Mouse (Mus musculus): Measurements from ENCODE around the gene Fmo2. TPM values are rescaled to one million over a fixed set of nuclear protein-coding genes. Genes with fewer than 3 reads are reported as not detected.

Fmo2 gene
- polyA plus RNA-seq, 1 experiment from 2014 or later: not detected

GRCm38 (mm10) chr1:162879595-162880369, 18.7 kb downstream of the Fmo2 start:
- peak; percentile 41 for DNase-seq (ENCODE audit: low spot score)
- no peaks in the 10 kb centered on the region for H3K9me3 ChIP-seq
- H3K36me3 ChIP-seq: no peaks in the 10 kb centered on the region
- no peaks in the 10 kb centered on the region for H3K4me1 ChIP-seq (replicated peaks)
- no peak overlapping the region for H3K27ac ChIP-seq
- H3K4me3 ChIP-seq: no peak overlapping the region
- no peaks in the 10 kb centered on the region for H3K27me3 ChIP-seq (ENCODE audit: insufficient read depth, poor library complexity, severe bottlenecking)
- 66% methylated on average over 11 of the region's 11 CpGs for WGBS

DNA sequence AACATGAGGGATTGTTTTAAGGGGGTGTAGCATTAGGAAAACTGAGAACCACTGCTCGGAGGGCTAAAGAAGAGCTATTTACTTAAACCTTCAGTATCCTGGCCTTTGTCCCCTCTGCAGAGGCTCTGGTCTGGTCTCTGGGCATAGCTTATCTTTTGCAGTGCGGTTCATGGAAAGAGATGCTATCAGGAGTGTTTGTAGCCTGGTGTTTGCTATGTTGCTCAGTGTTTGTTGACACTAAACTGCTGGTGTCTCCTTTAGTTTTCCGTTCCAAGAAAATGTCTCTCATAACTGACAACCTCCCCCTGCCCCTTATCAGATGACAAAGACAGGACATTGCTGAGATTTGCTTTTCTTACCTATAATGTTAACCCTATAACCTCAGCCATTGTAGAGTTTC, 23.4 kb downstream of the Fmo2 start:
- Histone ChIP-seq H3K4me1 (replicated peaks) (peaks cover 12% of the 10 kb centered on the region; the same call in 1 of the 2 replicates), H3K27ac (no peak overlapping the region), H3K27me3 (ENCODE audit: insufficient read depth, poor library complexity, severe bottlenecking) (no peaks in the 10 kb centered on the region), H3K36me3 (no peaks in the 10 kb centered on the region), H3K4me3 (no peak overlapping the region), H3K9me3 (no peaks in the 10 kb centered on the region)
- DNase-seq (ENCODE audit: low spot score): no peak
- 66% methylated on average over 3 of the region's 3 CpGs for WGBS

DNA sequence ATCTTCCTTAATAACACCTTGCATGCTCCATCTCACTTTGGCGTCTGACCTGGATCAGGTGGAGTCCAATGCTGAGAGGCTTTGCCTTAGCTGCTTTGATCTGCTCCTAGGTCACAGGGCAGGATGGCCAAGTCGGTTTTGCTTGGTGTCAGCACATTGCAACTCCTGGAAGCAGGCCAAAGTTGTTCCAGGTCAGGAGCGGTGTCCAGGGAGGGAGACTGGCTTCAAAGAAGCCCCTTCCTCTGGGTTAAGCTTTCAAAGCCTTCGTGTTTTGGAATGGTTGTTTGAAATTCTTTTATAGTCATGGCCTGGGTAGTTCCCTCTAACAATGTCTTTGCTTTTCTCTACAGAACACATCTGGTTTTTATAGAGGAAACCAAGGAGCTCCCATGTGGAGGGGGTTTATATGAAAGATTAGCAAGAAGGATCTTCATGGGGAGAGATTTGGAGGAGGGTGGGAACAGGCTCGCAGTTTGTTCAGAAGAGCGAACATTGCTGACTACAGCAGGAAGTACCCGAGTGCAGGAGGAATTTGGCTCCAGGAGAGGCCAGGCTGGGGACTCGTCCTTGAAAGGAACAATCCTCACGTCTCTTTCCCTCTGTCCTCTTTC, 26.7 kb downstream of the Fmo2 start:
- Histone ChIP-seq H3K4me1 (replicated peaks) (peaks cover 12% of the 10 kb centered on the region; the same call in 1 of the 2 replicates), H3K4me3 (no peak overlapping the region), H3K27me3 (ENCODE audit: insufficient read depth, poor library complexity, severe bottlenecking) (no peaks in the 10 kb centered on the region), H3K36me3 (no peaks in the 10 kb centered on the region), H3K27ac (0 out of 2 replicates have a peak overlapping the region, but pooled peaks have one; percentile 45), H3K9me3 (no peaks in the 10 kb centered on the region)
- 53% methylated on average over 9 of the region's 9 CpGs for WGBS
- peak; percentile 49 for DNase-seq (ENCODE audit: low spot score)

DNA sequence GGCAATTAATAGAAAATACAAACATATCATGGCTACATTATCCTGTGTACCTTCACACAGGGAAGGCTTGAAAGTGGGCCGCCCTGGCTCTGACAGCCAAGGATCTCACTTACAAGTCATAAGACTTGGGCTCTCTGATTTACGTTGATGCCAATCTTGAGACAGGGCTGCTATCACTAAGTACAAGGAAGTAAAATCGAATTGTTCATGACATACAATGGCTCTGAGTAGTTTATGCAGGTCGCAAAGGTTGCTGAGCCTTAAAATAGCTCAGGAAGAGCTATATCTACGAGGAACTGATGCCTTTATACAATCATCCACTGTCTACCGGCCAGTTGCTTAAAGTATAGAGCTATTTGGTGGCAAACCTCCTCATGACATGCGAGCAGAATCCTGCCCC, 27.5 kb downstream of the Fmo2 start:
- Histone ChIP-seq H3K36me3 (no peaks in the 10 kb centered on the region), H3K27ac (0 out of 2 replicates have a peak overlapping the region, but pooled peaks have one; percentile 35), H3K4me3 (no peak overlapping the region), H3K4me1 (replicated peaks) (peaks cover 12% of the 10 kb centered on the region; the same call in 1 of the 2 replicates), H3K27me3 (ENCODE audit: insufficient read depth, poor library complexity, severe bottlenecking) (no peaks in the 10 kb centered on the region), H3K9me3 (no peaks in the 10 kb centered on the region)
- DNase-seq (ENCODE audit: low spot score): no peak
- WGBS: 81% methylated on average over 7 of the region's 7 CpGs

GRCm38 (mm10) chr1:162867396-162867795, 31.1 kb downstream of the Fmo2 start:
- Histone ChIP-seq H3K36me3 (no peaks in the 10 kb centered on the region), H3K9me3 (no peaks in the 10 kb centered on the region), H3K4me3 (no peak overlapping the region), H3K4me1 (replicated peaks) (peaks cover 16% of the 10 kb centered on the region), H3K27ac (no peak overlapping the region), H3K27me3 (ENCODE audit: insufficient read depth, poor library complexity, severe bottlenecking) (no peaks in the 10 kb centered on the region)
- 85% methylated on average over 4 of the region's 4 CpGs for WGBS
- DNase-seq (ENCODE audit: low spot score): no peak

- H3K4me1 ChIP-seq (replicated peaks): peaks cover 11% of the 10 kb centered on the region
- H3K4me3 ChIP-seq: no peak within 1 kb of the TSS
- no peak for DNase-seq (ENCODE audit: low spot score)
- H3K27me3 ChIP-seq (ENCODE audit: insufficient read depth, poor library complexity, severe bottlenecking): no peaks in the 10 kb centered on the region
- H3K27ac ChIP-seq: no peak within 1 kb of the TSS
- no peaks in the 10 kb centered on the region for H3K36me3 ChIP-seq
- no peaks in the 10 kb centered on the region for H3K9me3 ChIP-seq
- WGBS: 74% methylated on average over 7 of the region's 7 CpGs
Observed at GRCm38 (mm10) chr1:162866280-162866681, 32.2 kb downstream of the Fmo2 start, which contains the start of gene Fmo1. TSS of gene Fmo1 (minus strand) at chr1:162866610.

GRCm38 (mm10) chr1:162865493-162865830, 33.1 kb downstream of the Fmo2 start:
- Histone ChIP-seq H3K4me3 (no peak overlapping the region), H3K27ac (no peak overlapping the region), H3K9me3 (no peaks in the 10 kb centered on the region), H3K4me1 (replicated peaks) (peaks cover 11% of the 10 kb centered on the region), H3K27me3 (ENCODE audit: insufficient read depth, poor library complexity, severe bottlenecking) (no peaks in the 10 kb centered on the region), H3K36me3 (no peaks in the 10 kb centered on the region)
- 79% methylated on average over 3 of the region's 3 CpGs for WGBS
- no peak for DNase-seq (ENCODE audit: low spot score)

DNA sequence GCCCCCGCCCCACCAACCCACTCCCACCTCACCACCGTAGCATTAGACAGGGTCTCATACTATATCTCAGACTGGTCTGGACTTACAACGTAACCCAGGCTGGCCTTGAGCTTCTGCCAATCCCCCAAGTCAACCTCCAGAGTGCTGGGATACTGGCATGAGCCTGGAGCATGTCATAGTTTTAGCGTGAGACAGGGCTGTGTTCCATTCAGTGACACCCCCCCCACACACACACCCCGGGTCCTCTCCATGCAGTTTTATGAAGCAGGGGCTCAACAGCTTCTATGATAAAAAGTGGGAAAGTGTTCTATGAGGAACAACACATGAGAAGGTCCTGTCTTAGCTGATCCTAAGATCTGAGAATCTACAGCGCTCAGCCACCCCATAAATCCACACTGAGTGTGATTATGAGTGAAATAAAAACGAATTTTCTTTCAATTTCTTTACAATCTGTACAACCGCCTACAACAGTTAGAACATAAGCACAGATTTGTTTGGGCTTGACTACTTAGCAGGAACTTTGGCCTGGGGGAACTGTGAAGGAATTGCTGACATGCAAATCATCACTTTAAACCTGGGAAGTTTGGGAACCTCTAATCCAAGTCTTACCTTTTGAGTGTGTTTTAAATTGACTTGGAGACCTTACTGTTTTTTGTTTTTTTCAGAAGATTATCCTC, 33.6 kb downstream of the Fmo2 start:
- Histone ChIP-seq H3K4me1 (replicated peaks) (peaks cover 12% of the 10 kb centered on the region), H3K9me3 (no peaks in the 10 kb centered on the region), H3K27me3 (ENCODE audit: insufficient read depth, poor library complexity, severe bottlenecking) (no peaks in the 10 kb centered on the region), H3K27ac (no peak overlapping the region), H3K4me3 (no peak overlapping the region), H3K36me3 (no peaks in the 10 kb centered on the region)
- WGBS: 89% methylated on average over 8 of the region's 8 CpGs
- no peak for DNase-seq (ENCODE audit: low spot score)

DNA sequence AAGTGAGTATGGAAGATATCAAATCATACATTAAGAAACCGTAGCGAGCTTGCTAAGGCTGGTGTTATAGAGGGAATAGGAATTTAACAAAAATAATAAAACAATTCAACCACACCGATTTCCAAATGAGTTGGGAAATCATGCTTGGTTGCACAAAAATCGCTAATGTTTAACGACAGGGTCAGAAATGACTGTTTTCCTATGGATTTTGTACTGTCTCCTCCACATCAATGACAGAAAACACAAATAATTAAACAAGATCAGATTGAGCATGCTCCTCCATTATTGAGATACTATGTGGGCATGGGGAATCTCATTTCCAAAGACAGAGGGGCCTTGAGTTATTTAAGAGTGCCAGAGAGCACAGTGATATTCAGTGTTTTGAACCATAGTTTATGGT, 34.2 kb downstream of the Fmo2 start:
- H3K36me3 ChIP-seq: no peaks in the 10 kb centered on the region
- DNase-seq (ENCODE audit: low spot score): no peak
- H3K9me3 ChIP-seq: no peaks in the 10 kb centered on the region
- WGBS: 94% methylated on average over 5 of the region's 5 CpGs
- H3K27me3 ChIP-seq (ENCODE audit: insufficient read depth, poor library complexity, severe bottlenecking): no peaks in the 10 kb centered on the region
- no peak overlapping the region for H3K4me3 ChIP-seq
- H3K4me1 ChIP-seq (replicated peaks): peaks cover 19% of the 10 kb centered on the region
- no peak overlapping the region for H3K27ac ChIP-seq

GRCm38 (mm10) chr1:162863579-162863978, 34.9 kb downstream of the Fmo2 start:
- WGBS: 92% methylated on average over 3 of the region's 3 CpGs
- DNase-seq (ENCODE audit: low spot score): no peak
- no peaks in the 10 kb centered on the region for H3K9me3 ChIP-seq
- H3K36me3 ChIP-seq: no peaks in the 10 kb centered on the region
- H3K27ac ChIP-seq: no peak overlapping the region
- H3K4me1 ChIP-seq (replicated peaks): peaks cover 26% of the 10 kb centered on the region
- H3K4me3 ChIP-seq: no peak overlapping the region
- H3K27me3 ChIP-seq (ENCODE audit: insufficient read depth, poor library complexity, severe bottlenecking): no peaks in the 10 kb centered on the region

- Histone ChIP-seq H3K27ac (peak overlapping the region; percentile 50), H3K27me3 (ENCODE audit: insufficient read depth, poor library complexity, severe bottlenecking) (no peaks in the 10 kb centered on the region), H3K4me3 (no peak overlapping the region), H3K36me3 (no peaks in the 10 kb centered on the region), H3K9me3 (no peaks in the 10 kb centered on the region), H3K4me1 (replicated peaks) (peaks cover 31% of the 10 kb centered on the region)
- no peak for DNase-seq (ENCODE audit: low spot score)
- WGBS: 23% methylated on average over 1 of the region's 1 CpGs
Observed at GRCm38 (mm10) chr1:162862328-162862727, 36.2 kb downstream of the Fmo2 start.

GRCm38 (mm10) chr1:162859996-162860605, 38.4 kb downstream of the Fmo2 start:
- Histone ChIP-seq H3K27ac (peak overlapping the region; percentile 83; the same call in 1 of the 2 replicates), H3K27me3 (ENCODE audit: insufficient read depth, poor library complexity, severe bottlenecking) (no peaks in the 10 kb centered on the region), H3K36me3 (no peaks in the 10 kb centered on the region), H3K4me3 (no peak overlapping the region), H3K4me1 (replicated peaks) (peaks cover 31% of the 10 kb centered on the region), H3K9me3 (no peaks in the 10 kb centered on the region)
- no peak for DNase-seq (ENCODE audit: low spot score)
- WGBS: 90% methylated on average over 9 of the region's 9 CpGs
